Mouse (Mus musculus): ENCODE results near the gene Ccser1. TPM values are rescaled to one million over a fixed set of nuclear protein-coding genes. Genes with fewer than 3 reads are reported as not detected.

Gene Ccser1
- polyA plus RNA-seq, 1 experiment from 2014 or later, result 10.2 TPM

GRCm38 (mm10) chr6:61382991-61383390, 202.9 kb downstream of the Ccser1 start:
- Histone ChIP-seq H3K9me3 (no peaks in the 10 kb centered on the region), H3K27me3 (no peaks in the 10 kb centered on the region), H3K4me2 (no peak overlapping the region), H3K4me3 (no peak overlapping the region), H3K4me1 (no peaks in the 10 kb centered on the region), H3K36me3 (no peaks in the 10 kb centered on the region), H3K27ac (no peak overlapping the region), H3K9ac (no peak overlapping the region)
- WGBS, result 54% methylated on average over 3 of the region's 3 CpGs
- no peak for ATAC-seq (ENCODE audit: borderline replicate concordance, extremely low read depth, low FRiP score, low TSS enrichment)

GRCm38 (mm10) chr6:61387046-61387445, 206.9 kb downstream of the Ccser1 start:
- Histone ChIP-seq H3K4me3 (no peak overlapping the region), H3K27ac (no peak overlapping the region), H3K36me3 (no peaks in the 10 kb centered on the region), H3K9me3 (no peaks in the 10 kb centered on the region), H3K4me2 (no peak overlapping the region), H3K27me3 (no peaks in the 10 kb centered on the region), H3K4me1 (no peaks in the 10 kb centered on the region), H3K9ac (no peak overlapping the region)
- WGBS, result 76% methylated on average over 1 of the region's 1 CpGs
- no peak for ATAC-seq (ENCODE audit: borderline replicate concordance, extremely low read depth, low FRiP score, low TSS enrichment)

GRCm38 (mm10) chr6:61427490-61427889, 247.4 kb downstream of the Ccser1 start:
- H3K27me3 ChIP-seq, result no peaks in the 10 kb centered on the region
- H3K27ac ChIP-seq, result no peak overlapping the region
- no peaks in the 10 kb centered on the region for H3K36me3 ChIP-seq
- WGBS, result 66% methylated on average over 2 of the region's 2 CpGs
- H3K4me2 ChIP-seq, result no peak overlapping the region
- no peak overlapping the region for H3K4me3 ChIP-seq
- no peaks in the 10 kb centered on the region for H3K9me3 ChIP-seq
- 0 out of 2 replicates have a peak, but pooled peaks cover 4% of the 10 kb centered on the region for H3K4me1 ChIP-seq
- H3K9ac ChIP-seq, result no peak overlapping the region
- ATAC-seq (ENCODE audit: borderline replicate concordance, extremely low read depth, low FRiP score, low TSS enrichment), result no peak

- Histone ChIP-seq H3K9me3 (no peaks in the 10 kb centered on the region), H3K27ac (peak overlapping the region; percentile 1; the same call in 1 of the 2 replicates), H3K36me3 (no peaks in the 10 kb centered on the region), H3K4me3 (no peak overlapping the region), H3K27me3 (no peaks in the 10 kb centered on the region), H3K9ac (no peak overlapping the region), H3K4me1 (0 out of 2 replicates have a peak, but pooled peaks cover 4% of the 10 kb centered on the region), H3K4me2 (no peak overlapping the region)
- ATAC-seq (ENCODE audit: borderline replicate concordance, extremely low read depth, low FRiP score, low TSS enrichment), result peak; percentile 31; the same call in 1 of the 2 replicates
- WGBS, result 31% methylated on average over 5 of the region's 5 CpGs
Observed at GRCm38 (mm10) chr6:61430881-61431725, 251.0 kb downstream of the Ccser1 start.

DNA sequence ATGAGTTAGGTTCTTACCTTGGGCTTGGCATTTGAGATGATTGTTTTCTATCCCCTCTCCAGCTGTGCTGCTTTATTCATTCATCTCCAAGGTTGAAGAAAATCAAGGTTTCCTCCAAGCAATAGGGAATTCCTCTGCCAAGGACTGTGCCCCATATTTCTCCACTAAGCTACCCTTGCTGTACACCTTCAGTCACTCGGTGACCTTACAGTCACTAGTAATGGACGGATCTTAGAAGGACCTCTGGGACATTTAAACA, 251.5 kb downstream of the Ccser1 start:
- no peak for ATAC-seq (ENCODE audit: borderline replicate concordance, extremely low read depth, low FRiP score, low TSS enrichment)
- H3K4me3 ChIP-seq, result no peak overlapping the region
- no peaks in the 10 kb centered on the region for H3K36me3 ChIP-seq
- 78% methylated on average over 2 of the region's 2 CpGs for WGBS
- H3K4me2 ChIP-seq, result no peak overlapping the region
- H3K9ac ChIP-seq, result no peak overlapping the region
- no peaks in the 10 kb centered on the region for H3K27me3 ChIP-seq
- H3K9me3 ChIP-seq, result no peaks in the 10 kb centered on the region
- 0 out of 2 replicates have a peak overlapping the region, but pooled peaks have one; percentile 5 for H3K27ac ChIP-seq
- H3K4me1 ChIP-seq, result 0 out of 2 replicates have a peak, but pooled peaks cover 4% of the 10 kb centered on the region

DNA sequence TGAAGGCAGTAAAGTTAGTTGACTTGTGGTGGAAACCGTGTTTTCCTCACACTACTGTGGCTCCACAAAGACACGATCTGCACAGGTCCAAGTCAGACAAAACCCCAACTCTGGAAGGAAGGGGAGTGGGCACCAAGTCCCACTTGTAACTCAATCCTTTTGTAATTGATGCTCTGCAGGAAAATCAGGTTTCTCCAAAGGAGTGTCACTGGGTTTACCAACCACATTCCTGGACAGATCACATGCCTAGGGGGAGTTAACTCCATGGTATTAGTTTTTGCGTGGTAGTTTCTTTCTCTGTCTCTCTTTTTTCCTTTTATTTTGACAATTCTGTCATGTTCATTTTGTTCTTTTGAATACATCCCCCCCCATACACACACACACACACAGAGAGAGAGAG, 252.0 kb downstream of the Ccser1 start:
- Histone ChIP-seq H3K27me3 (no peaks in the 10 kb centered on the region), H3K9ac (no peak overlapping the region), H3K4me2 (no peak overlapping the region), H3K4me3 (no peak overlapping the region), H3K4me1 (0 out of 2 replicates have a peak, but pooled peaks cover 4% of the 10 kb centered on the region), H3K36me3 (no peaks in the 10 kb centered on the region), H3K9me3 (no peaks in the 10 kb centered on the region), H3K27ac (peak overlapping the region; percentile 5; the same call in 1 of the 2 replicates)
- WGBS, result 64% methylated on average over 3 of the region's 3 CpGs
- no peak for ATAC-seq (ENCODE audit: borderline replicate concordance, extremely low read depth, low FRiP score, low TSS enrichment)

DNA sequence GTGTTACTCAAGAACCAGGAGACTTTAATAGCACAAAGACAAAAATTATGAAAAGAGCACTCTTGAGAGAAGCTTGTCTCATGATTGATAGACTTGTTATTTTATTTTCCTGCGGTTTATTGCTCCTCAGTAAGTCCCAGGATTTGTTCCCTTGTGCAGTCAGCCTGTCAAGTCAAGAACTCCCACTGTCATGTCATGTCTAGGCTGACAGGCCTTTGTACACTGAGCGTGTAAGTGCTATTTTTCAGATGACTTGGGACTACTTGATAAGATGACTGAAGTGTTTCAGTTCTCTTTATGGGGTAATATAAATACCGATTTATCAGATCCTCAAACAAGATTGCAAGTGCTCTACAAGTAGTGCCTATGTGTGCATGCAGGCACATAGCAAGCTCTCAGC, 252.6 kb downstream of the Ccser1 start:
- Histone ChIP-seq H3K27me3 (no peaks in the 10 kb centered on the region), H3K36me3 (no peaks in the 10 kb centered on the region), H3K4me1 (0 out of 2 replicates have a peak, but pooled peaks cover 4% of the 10 kb centered on the region), H3K4me3 (no peak overlapping the region), H3K4me2 (no peak overlapping the region), H3K27ac (no peak overlapping the region), H3K9me3 (no peaks in the 10 kb centered on the region), H3K9ac (no peak overlapping the region)
- WGBS, result 51% methylated on average over 3 of the region's 3 CpGs
- ATAC-seq (ENCODE audit: borderline replicate concordance, extremely low read depth, low FRiP score, low TSS enrichment), result no peak

DNA sequence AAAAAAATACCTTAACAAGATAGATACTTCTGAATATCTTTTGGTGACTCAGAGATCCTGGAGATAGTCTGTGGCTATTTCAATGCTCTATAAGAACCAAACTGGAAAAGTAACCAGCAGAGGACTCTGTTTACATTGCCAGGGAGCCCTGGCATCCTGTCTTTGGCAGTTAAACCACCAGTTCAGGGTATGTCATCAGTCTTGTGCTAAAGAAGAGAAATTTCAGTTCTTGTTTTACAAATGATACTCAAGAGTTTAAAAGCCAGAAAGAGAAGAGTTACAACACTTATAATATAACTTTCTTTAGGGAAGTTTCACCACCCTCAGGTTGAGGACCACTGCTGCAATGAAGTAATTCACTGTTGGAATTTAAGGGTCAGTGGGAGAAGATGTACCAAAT, 258.0 kb downstream of the Ccser1 start:
- Histone ChIP-seq H3K4me3 (no peak overlapping the region), H3K4me2 (no peak overlapping the region), H3K9me3 (no peaks in the 10 kb centered on the region), H3K27ac (no peak overlapping the region), H3K4me1 (no peaks in the 10 kb centered on the region), H3K36me3 (no peaks in the 10 kb centered on the region), H3K27me3 (no peaks in the 10 kb centered on the region), H3K9ac (no peak overlapping the region)
- ATAC-seq (ENCODE audit: borderline replicate concordance, extremely low read depth, low FRiP score, low TSS enrichment), result no peak

DNA sequence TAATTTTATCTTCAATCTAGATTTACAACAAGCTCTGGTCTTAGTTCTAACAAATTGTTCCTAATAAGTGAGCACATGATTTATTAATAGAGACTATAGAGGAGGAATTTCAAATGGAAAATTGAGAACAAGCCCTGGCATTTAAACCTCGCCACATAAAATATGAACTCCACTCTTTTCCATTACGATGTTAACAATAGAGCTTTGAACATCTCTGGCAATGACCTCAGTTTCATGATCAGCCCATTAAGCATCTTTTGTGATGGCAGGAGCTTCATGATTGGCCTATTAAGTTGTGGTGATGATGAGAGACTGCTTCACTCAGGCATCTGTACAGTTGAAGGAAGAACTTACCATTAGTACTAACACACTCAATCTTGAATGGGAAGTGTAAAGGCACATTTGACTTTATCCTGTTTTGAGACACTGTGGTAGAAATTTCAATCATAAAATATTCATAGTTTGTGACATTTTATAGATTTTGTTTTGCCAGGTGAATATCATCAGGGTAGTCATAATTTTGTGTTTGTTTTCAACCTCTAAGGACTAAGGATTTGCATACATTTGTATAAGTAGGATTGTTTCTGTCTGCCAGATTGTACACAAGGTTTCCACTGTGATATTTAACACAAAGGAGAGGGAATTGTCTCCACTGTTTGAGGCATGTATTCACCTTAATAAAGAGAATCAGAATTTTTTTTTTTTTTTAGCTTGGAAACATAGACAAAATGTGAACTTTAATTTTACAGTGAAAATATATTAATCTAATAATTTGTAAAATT, 291.4 kb downstream of the Ccser1 start:
- H3K4me1 ChIP-seq, result no peaks in the 10 kb centered on the region
- no peak overlapping the region for H3K27ac ChIP-seq
- H3K9me3 ChIP-seq, result no peaks in the 10 kb centered on the region
- no peak overlapping the region for H3K4me3 ChIP-seq
- ATAC-seq (ENCODE audit: borderline replicate concordance, extremely low read depth, low FRiP score, low TSS enrichment), result no peak
- H3K4me2 ChIP-seq, result no peak overlapping the region
- 74% methylated on average over 2 of the region's 2 CpGs for WGBS
- H3K27me3 ChIP-seq, result no peaks in the 10 kb centered on the region
- H3K36me3 ChIP-seq, result no peaks in the 10 kb centered on the region
- H3K9ac ChIP-seq, result no peak overlapping the region

DNA sequence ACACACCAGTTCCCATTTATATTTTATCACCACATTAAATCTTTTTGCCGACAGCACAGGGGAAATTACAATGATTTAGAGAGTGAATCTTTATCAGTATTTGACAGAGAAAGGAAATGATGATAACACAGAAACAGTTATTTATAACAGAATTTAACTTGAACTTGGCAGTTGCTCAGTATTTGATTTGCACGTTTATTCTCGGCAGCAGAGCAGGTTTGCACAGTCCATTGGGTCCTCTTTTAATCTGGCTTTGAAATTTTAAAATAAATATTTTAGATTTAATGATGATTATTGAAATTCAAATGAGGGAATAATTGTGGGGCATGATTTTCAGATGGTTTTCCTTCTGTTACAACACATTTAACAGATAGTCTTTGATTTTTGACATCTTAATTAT, 305.2 kb downstream of the Ccser1 start:
- no peaks in the 10 kb centered on the region for H3K4me1 ChIP-seq
- H3K9me3 ChIP-seq, result no peaks in the 10 kb centered on the region
- WGBS, result 27% methylated on average over 3 of the region's 3 CpGs
- H3K27ac ChIP-seq, result no peak overlapping the region
- H3K4me2 ChIP-seq, result no peak overlapping the region
- no peaks in the 10 kb centered on the region for H3K36me3 ChIP-seq
- ATAC-seq (ENCODE audit: borderline replicate concordance, extremely low read depth, low FRiP score, low TSS enrichment), result no peak
- H3K9ac ChIP-seq, result no peak overlapping the region
- H3K27me3 ChIP-seq, result no peaks in the 10 kb centered on the region
- H3K4me3 ChIP-seq, result no peak overlapping the region

GRCm38 (mm10) chr6:61491979-61492821, 312.1 kb downstream of the Ccser1 start:
- Histone ChIP-seq H3K9me3 (no peaks in the 10 kb centered on the region), H3K27ac (no peak overlapping the region), H3K4me3 (no peak overlapping the region), H3K27me3 (no peaks in the 10 kb centered on the region), H3K4me2 (no peak overlapping the region), H3K4me1 (no peaks in the 10 kb centered on the region), H3K9ac (no peak overlapping the region), H3K36me3 (no peaks in the 10 kb centered on the region)
- ATAC-seq (ENCODE audit: borderline replicate concordance, extremely low read depth, low FRiP score, low TSS enrichment), result no peak
- WGBS, result 72% methylated on average over 4 of the region's 4 CpGs
